Mouse (Mus musculus): ENCODE measurements around the gene 9530053A07Rik. TPM values are rescaled to one million over a fixed set of nuclear protein-coding genes. Genes with fewer than 3 reads are reported as not detected.
"Not testable (repeated sequence)": the region's sequence is repeated elsewhere in the genome, so short reads cannot be mapped to it uniquely, and the experiment has no call there.

9530053A07Rik gene
- 0.22 and 0.36 TPM in 2 replicates for polyA plus RNA-seq (2012; rRNA removed)

GRCm38 (mm10) chr7:28129166-28129565, at the start of gene 9530053A07Rik:
9530053A07Rik (plus strand) TSS chr7:28129466.
- DNase-seq (ENCODE audit: low read depth) = no peak

DNA sequence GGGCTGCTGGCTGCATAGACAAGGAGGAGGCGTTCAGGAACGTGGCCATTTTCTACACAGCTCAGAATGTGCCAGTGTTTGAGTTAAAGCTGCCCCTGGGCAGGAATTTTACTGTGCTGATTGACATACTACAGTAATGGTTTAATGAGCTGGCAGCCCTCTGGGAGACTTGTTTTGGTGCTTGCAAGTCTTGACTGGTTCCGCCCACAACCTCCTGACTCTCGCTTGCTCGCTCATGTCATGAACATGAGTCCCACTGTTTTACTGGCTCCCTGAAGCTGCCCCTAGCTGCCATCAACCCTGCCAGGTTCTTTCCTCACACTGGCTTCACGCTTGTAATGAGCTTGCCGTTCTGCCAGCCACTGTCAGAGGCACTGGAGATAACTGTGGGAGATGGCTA, 45.1 kb upstream of the 9530053A07Rik start:
- DNase-seq (ENCODE audit: low read depth) = peak; percentile 97

- no peak for DNase-seq (ENCODE audit: low read depth)
These were observed 43.0 kb upstream of the 9530053A07Rik start for GRCm38 (mm10) chr7:28086236-28086635.

- no peak for DNase-seq (ENCODE audit: low read depth)
These were observed 35.7 kb upstream of the 9530053A07Rik start for GRCm38 (mm10) chr7:28093541-28093940.

DNA sequence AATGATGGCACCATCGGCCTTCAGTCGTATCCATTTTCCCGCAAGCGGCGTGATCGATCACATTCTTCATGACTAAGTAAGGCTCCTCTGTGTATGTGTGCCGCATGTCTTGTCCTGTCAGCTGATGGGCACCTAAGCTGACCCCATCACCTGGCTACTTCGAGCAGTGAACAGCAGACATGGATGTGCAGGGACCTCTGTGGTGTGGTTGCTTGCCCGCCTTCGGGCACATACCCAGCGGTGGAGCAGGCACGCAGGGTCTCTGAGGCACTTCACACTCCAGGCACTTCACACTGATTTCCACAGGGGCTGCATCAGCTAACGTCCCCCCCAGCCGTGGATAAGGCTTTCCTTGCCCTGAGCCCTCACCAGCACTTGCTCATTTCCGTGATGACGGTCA, 30.2 kb upstream of the 9530053A07Rik start:
- no peak for DNase-seq (ENCODE audit: low read depth)

DNA sequence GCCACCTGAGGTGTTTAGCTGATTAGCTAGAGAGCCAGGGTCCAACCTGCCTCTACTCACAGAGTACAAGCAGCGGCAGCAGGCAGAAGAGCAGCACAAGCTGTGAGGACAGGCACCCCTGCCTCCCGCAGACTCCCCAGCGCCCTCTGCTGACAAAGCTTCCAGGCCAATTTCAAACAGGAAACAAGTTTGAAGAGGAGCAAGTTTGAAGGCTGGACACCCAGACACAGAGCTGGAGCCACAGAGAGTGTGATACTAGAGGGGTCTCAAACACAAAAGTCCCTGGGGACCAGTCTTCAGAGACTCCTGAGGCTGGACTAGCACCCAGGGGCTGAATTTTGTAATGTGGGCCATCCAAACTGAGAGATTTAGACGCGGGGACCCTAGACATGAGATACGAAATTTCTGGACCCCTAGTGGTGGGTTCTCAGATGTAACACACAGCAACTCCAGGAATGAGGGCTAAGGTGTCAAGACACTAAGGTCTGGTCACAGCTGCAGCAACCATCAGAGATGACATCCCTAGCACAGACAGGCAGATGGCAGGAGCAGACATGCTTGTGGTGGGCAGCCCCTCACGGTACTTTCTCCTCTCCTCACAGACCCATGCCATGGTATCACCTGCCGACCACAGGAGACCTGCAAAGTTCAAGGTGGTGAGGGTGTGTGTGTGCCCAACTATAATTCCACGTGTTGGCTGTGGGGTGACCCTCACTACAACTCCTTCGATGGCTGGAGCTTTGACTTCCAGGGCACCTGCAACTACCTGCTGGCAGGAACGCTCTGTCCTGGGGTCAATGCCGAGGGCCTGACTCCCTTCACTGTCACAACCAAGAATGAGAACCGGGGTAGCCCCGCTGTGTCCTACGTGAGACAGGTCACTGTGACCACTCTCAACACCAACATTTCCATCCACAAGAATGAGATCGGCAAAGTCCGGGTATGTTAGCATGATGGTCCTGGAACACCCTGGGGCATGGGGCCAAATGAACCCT, 28.4 kb upstream of the 9530053A07Rik start:
- DNase-seq (ENCODE audit: low read depth) = no peak

- DNase-seq (ENCODE audit: low read depth) = not testable (repeated sequence)
These were observed 26.3 kb upstream of the 9530053A07Rik start for GRCm38 (mm10) chr7:28102936-28103335.

- no peak for DNase-seq (ENCODE audit: low read depth)
These were observed 24.6 kb upstream of the 9530053A07Rik start for GRCm38 (mm10) chr7:28104670-28105069.

DNA sequence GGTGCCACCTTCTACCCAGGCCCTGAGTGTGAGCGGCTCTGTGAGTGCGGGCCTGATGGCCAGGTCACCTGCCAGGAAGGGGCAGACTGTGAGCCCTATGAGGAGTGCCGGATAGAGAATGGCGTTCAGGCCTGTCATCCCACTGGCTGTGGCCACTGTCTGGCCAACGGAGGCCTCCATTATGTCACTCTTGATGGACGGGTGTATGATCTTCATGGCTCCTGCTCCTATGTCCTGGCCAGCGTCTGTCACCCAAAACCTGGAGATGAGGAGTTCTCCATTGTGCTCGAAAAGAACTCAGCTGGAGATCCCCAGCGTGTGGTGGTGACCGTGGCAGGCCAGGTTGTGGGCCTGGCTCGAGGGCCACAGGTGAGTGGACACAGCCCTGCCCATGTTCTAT, 23.0 kb upstream of the 9530053A07Rik start:
- DNase-seq (ENCODE audit: low read depth) = no peak

- DNase-seq (ENCODE audit: low read depth) = no peak
These were observed 14.6 kb upstream of the 9530053A07Rik start for GRCm38 (mm10) chr7:28114648-28115047.

DNA sequence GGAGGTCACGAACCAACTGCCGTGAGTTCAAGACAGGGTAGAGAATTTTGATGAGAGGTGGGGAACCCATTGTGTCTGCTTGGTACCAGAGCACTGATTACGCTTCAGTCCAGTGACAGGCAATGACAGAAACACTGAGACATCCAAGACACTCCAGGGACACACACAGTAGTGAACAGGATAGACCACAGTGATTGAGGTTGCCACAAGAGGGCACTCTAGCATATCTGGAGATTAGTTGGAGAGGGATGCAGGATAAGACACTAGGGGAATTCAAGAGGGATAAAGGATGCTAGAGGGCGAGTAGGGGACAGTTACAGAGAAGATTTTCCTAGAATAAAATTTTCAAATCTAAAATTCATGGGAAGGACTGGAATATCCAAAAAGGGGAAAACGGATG, 8.3 kb downstream of the 9530053A07Rik start:
- DNase-seq (ENCODE audit: low read depth) = no peak

- DNase-seq (ENCODE audit: low read depth) = no peak
These were observed 19.0 kb downstream of the 9530053A07Rik start for GRCm38 (mm10) chr7:28148263-28148662.

GRCm38 (mm10) chr7:28149841-28150240, 20.6 kb downstream of the 9530053A07Rik start:
- no peak for DNase-seq (ENCODE audit: low read depth)

- no peak for DNase-seq (ENCODE audit: low read depth)
These were observed 22.4 kb downstream of the 9530053A07Rik start for GRCm38 (mm10) chr7:28151584-28152221.

GRCm38 (mm10) chr7:28153595-28153994, 24.3 kb downstream of the 9530053A07Rik start:
- DNase-seq (ENCODE audit: low read depth) = not testable (repeated sequence)

- DNase-seq (ENCODE audit: low read depth) = no peak
These were observed 30.0 kb downstream of the 9530053A07Rik start for GRCm38 (mm10) chr7:28159292-28159691.

GRCm38 (mm10) chr7:28159893-28160292, 30.6 kb downstream of the 9530053A07Rik start:
- DNase-seq (ENCODE audit: low read depth) = no peak

GRCm38 (mm10) chr7:28161163-28161749, 32.0 kb downstream of the 9530053A07Rik start:
- DNase-seq (ENCODE audit: low read depth) = no peak

DNA sequence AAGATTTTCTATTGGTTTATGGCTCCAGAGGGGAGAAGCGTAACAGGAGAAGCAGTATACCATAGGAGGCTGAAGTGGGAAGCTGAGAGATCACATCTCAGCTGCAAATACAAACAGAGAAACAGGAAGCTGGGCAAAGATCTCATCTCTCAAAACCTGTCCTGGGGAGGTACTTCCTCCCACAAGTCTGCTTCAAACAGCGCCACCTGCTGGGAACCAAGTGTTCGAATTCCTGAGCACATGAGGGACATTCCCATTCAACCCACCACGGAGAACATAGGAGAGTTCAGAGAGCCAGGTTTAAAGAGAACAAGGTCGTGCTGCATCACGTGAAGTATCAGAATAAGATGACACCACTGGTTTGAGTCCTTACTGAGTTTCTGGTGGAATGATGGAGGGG, 36.1 kb downstream of the 9530053A07Rik start:
- DNase-seq (ENCODE audit: low read depth) = no peak

GRCm38 (mm10) chr7:28168320-28169115, 39.3 kb downstream of the 9530053A07Rik start:
- DNase-seq (ENCODE audit: low read depth) = no peak

All from gonadal fat pad, adult 2 months (tissue).